Mouse (Mus musculus) neural tube, embryonic 13.5 days (tissue): ENCODE data around the gene Rras2. TPM values are rescaled to one million over a fixed set of nuclear protein-coding genes. Genes with fewer than 3 reads are reported as not detected.

Experiments used
- ATAC-seq: fragments of 200-750 bp; cut with Nextera tagmentation; 2 replicates; pipeline ENCODE4 v1.8.0; 2017; ENCODE audit warnings: low read depth, mild to moderate bottlenecking, moderate TSS enrichment, moderate library complexity
- H3K27ac ChIP-seq: fragments of 300-500 bp; sonication (generic); replicated peaks from 2 replicates; pipeline ENCODE4 v1.5.1; 2015; ENCODE audit warnings: moderate library complexity, mild to moderate bottlenecking, inconsistent platforms
- H3K27me3 ChIP-seq: fragments of 300-500 bp; sonication (generic); 2 replicates; pipeline ENCODE4 v1.6.1; 2015; ENCODE audit warnings: mild to moderate bottlenecking, inconsistent platforms
- H3K36me3 ChIP-seq: fragments of 300-500 bp; sonication (generic); 2 replicates; pipeline ENCODE4 v1.6.1; 2015; ENCODE audit warnings: mild to moderate bottlenecking, inconsistent platforms
- H3K4me1 ChIP-seq: fragments of 300-500 bp; sonication (generic); replicated peaks from 2 replicates; pipeline ENCODE4 v1.6.1; 2015; ENCODE audit warnings: inconsistent platforms
- H3K4me2 ChIP-seq: fragments of 300-500 bp; sonication (generic); 2 replicates; pipeline ENCODE4 v1.6.1; 2015; ENCODE audit warnings: inconsistent platforms, mild to moderate bottlenecking, moderate library complexity
- H3K4me3 ChIP-seq: fragments of 300-500 bp; sonication (generic); 2 replicates; pipeline ENCODE4 v1.5.1; 2015; ENCODE audit warnings: mild to moderate bottlenecking, inconsistent platforms
- H3K9ac ChIP-seq: fragments of 300-500 bp; sonication (generic); 2 replicates; pipeline ENCODE4 v1.6.1; 2015; ENCODE audit warnings: moderate library complexity, mild to moderate bottlenecking, inconsistent platforms
- H3K9me3 ChIP-seq: fragments of 300-500 bp; sonication (generic); 2 replicates; pipeline ENCODE4 v1.6.1; 2016; ENCODE audit warnings: inconsistent platforms
- WGBS: fragments of 180-500 bp; shearing (Covaris S2); methylation state at CpG from one replicate; pipeline ENCODE4 v1.1.7; 2015; 5-methylcytosine and 5-hydroxymethylcytosine counted together
- polyA plus RNA-seq: library from polyadenylated mRNA; unstranded; fragments of >200 nt; fragmentation: Nextera tagmentation; extraction: Ambion mirVana; gene quantifications from 2 replicates; pipeline ENCODE4 v1.2.1, GENCODE M21; 2015

Gene Rras2
- polyA plus RNA-seq, 1 experiment from 2014 or later, result 17.7 TPM

DNA sequence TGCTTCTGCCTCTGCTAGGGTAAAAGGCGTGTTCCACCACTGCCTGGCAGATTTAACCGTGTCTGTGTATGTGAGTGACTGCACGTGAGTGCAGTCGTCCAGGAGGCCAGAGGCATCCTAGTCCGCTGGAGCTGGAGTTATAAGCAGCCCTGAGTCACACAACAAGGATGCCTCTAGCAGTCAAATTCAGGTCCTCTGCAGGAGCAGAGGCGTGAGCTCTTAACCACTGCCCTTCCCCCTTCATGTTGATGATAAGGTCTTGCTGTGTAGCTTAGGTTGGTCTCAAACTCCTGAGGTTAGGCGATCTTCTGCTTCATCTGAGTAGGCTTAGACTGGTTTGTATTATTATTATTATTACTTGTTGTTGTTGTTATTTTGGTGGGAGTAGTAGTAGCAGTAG is 22.4 kb upstream of the Rras2 start:
- Histone ChIP-seq H3K27ac (no peak overlapping the region), H3K9me3 (no peaks in the 10 kb centered on the region), H3K4me3 (no peak overlapping the region), H3K36me3 (no peaks in the 10 kb centered on the region), H3K4me1 (0 out of 2 replicates have a peak, but pooled peaks cover 3% of the 10 kb centered on the region), H3K4me2 (no peak overlapping the region), H3K9ac (no peak overlapping the region), H3K27me3 (no peaks in the 10 kb centered on the region)
- 90% methylated on average over 7 of the region's 7 CpGs for WGBS
- no peak for ATAC-seq

GRCm38 (mm10) chr7:114139400-114139799 is 21.8 kb upstream of the Rras2 start:
- H3K4me1 ChIP-seq, result 0 out of 2 replicates have a peak, but pooled peaks cover 6% of the 10 kb centered on the region
- no peaks in the 10 kb centered on the region for H3K9me3 ChIP-seq
- H3K36me3 ChIP-seq, result no peaks in the 10 kb centered on the region
- H3K27me3 ChIP-seq, result no peaks in the 10 kb centered on the region
- H3K27ac ChIP-seq, result no peak overlapping the region
- no peak overlapping the region for H3K4me3 ChIP-seq
- WGBS, result 89% methylated on average over 3 of the region's 3 CpGs
- ATAC-seq, result no peak
- H3K4me2 ChIP-seq, result no peak overlapping the region
- H3K9ac ChIP-seq, result no peak overlapping the region

GRCm38 (mm10) chr7:114138261-114138660 is 20.7 kb upstream of the Rras2 start:
- WGBS, result 96% methylated on average over 2 of the region's 2 CpGs
- no peak overlapping the region for H3K27ac ChIP-seq
- H3K4me1 ChIP-seq, result 0 out of 2 replicates have a peak, but pooled peaks cover 6% of the 10 kb centered on the region
- no peak for ATAC-seq
- no peaks in the 10 kb centered on the region for H3K9me3 ChIP-seq
- no peak overlapping the region for H3K9ac ChIP-seq
- H3K4me3 ChIP-seq, result no peak overlapping the region
- H3K4me2 ChIP-seq, result no peak overlapping the region
- no peaks in the 10 kb centered on the region for H3K36me3 ChIP-seq
- no peaks in the 10 kb centered on the region for H3K27me3 ChIP-seq

- peaks cover 14% of the 10 kb centered on the region; the same call in 1 of the 2 replicates for H3K4me1 ChIP-seq
- H3K9ac ChIP-seq, result no peak overlapping the region
- no peaks in the 10 kb centered on the region for H3K27me3 ChIP-seq
- no peak overlapping the region for H3K4me2 ChIP-seq
- no peaks in the 10 kb centered on the region for H3K36me3 ChIP-seq
- no peak overlapping the region for H3K4me3 ChIP-seq
- ATAC-seq, result no peak
- 33% methylated on average over 6 of the region's 6 CpGs for WGBS
- no peak overlapping the region for H3K27ac ChIP-seq
- H3K9me3 ChIP-seq, result no peaks in the 10 kb centered on the region
These were observed 17.6 kb upstream of the Rras2 start for GRCm38 (mm10) chr7:114135166-114135565.

- WGBS, result 24% methylated on average over 5 of the region's 5 CpGs
- Histone ChIP-seq H3K9me3 (no peaks in the 10 kb centered on the region), H3K4me1 (peaks cover 14% of the 10 kb centered on the region; the same call in 1 of the 2 replicates), H3K4me2 (no peak overlapping the region), H3K27me3 (no peaks in the 10 kb centered on the region), H3K9ac (no peak overlapping the region), H3K4me3 (no peak overlapping the region), H3K27ac (no peak overlapping the region), H3K36me3 (no peaks in the 10 kb centered on the region)
- no peak for ATAC-seq
These were observed 16.4 kb upstream of the Rras2 start for GRCm38 (mm10) chr7:114133957-114134356.

- H3K27ac ChIP-seq, result no peak overlapping the region
- WGBS, result 12% methylated on average over 8 of the region's 8 CpGs
- no peak for ATAC-seq
- no peaks in the 10 kb centered on the region for H3K36me3 ChIP-seq
- H3K9me3 ChIP-seq, result no peaks in the 10 kb centered on the region
- peak overlapping the region; percentile 12; the same call in 1 of the 2 replicates for H3K9ac ChIP-seq
- H3K4me2 ChIP-seq, result no peak overlapping the region
- no peaks in the 10 kb centered on the region for H3K27me3 ChIP-seq
- peaks cover 14% of the 10 kb centered on the region; the same call in 1 of the 2 replicates for H3K4me1 ChIP-seq
- H3K4me3 ChIP-seq, result no peak overlapping the region
These were observed 14.7 kb upstream of the Rras2 start for GRCm38 (mm10) chr7:114132316-114132715.

DNA sequence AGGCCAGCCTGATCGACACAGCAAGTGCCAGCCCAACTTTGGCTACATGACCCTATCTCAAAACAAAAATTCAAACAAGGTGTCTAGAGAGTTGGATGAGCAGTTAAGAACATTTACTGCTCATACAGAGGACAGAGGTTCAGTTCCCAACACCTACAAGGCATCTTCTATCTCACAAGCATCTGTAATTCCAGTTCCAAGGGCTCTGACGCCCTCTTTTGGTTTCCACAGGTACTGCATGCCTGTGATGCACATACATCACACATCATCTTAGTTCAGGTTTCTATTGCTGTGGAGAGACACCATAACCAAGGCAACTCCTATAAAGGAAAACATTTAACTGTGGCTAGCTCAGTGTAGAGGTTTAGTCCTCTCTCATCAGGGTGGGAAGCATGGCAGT is 11.7 kb upstream of the Rras2 start:
- Histone ChIP-seq H3K27ac (no peak overlapping the region), H3K9ac (no peak overlapping the region), H3K27me3 (no peaks in the 10 kb centered on the region), H3K36me3 (no peaks in the 10 kb centered on the region), H3K4me2 (no peak overlapping the region), H3K9me3 (no peaks in the 10 kb centered on the region), H3K4me3 (no peak overlapping the region), H3K4me1 (peaks cover 8% of the 10 kb centered on the region; the same call in 1 of the 2 replicates)
- ATAC-seq, result no peak
- 68% methylated on average over 2 of the region's 2 CpGs for WGBS

DNA sequence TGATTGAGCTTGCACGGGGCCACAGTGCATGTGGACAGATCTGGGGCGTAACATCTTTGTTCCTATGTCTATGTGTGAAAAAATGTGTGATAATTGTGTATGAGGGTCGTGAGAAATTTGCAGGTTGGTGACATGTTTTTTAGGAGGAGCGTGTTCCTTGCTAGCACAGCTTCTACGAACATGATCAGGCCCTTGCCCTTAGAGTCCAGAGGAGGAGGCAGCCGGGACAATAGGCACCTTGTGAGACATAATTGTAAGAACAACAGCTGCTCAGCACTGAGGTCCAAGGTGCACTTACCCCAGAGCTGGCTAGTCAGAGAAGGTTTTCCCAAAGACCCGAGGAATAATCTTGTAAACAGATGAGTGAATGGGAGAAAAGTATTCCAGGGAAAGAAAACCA is 599 bp upstream of the Rras2 start:
- 39% methylated on average over 7 of the region's 7 CpGs for WGBS
- Histone ChIP-seq H3K4me2 (peak overlapping the region; percentile 82), H3K27me3 (peaks cover 18% of the 10 kb centered on the region; the same call in 1 of the 2 replicates), H3K4me3 (peak overlapping the region; percentile 76), H3K4me1 (peaks cover 27% of the 10 kb centered on the region), H3K9me3 (no peaks in the 10 kb centered on the region), H3K9ac (peak overlapping the region; percentile 88; the same call in 1 of the 2 replicates), H3K36me3 (no peaks in the 10 kb centered on the region), H3K27ac (no peak overlapping the region)
- no peak for ATAC-seq

DNA sequence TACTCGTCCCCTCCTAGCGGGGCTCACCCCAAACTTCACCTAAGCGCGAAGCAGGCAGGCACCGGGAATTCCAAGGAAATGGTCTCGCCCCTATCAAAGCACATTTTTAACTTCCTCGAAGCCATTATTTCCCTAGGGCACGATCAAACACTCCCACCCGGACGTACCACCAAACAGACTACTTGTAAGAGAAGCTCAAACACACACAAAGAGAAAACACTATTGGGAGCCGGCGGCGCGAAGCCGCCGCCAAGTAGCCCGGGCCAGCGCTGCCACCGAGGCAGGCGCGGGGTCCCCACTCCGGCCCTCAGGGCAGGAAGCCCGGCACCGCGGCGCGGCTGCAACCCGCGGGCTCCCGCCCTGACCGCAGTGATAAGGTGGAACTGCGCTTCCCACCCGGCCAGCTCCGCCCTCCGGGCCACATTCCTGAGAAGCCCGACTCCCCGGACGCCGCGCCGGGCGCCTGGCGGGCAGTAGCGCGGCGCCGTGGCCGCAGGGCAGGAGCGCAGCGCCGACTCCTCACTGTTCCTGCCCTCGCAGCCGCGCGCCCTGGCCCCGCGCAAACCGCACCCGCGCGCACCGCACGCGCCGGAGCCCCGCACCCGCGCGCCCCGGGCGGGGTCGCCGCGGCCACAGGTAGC is 750 bp downstream of the Rras2 start:
- Histone ChIP-seq H3K4me1 (peaks cover 27% of the 10 kb centered on the region), H3K36me3 (no peaks in the 10 kb centered on the region), H3K9me3 (no peaks in the 10 kb centered on the region), H3K9ac (peak overlapping the region; percentile 88), H3K4me2 (peak overlapping the region; percentile 82), H3K27ac (peak overlapping the region; percentile 91), H3K27me3 (peaks cover 18% of the 10 kb centered on the region; the same call in 1 of the 2 replicates), H3K4me3 (peak overlapping the region; percentile 76)
- ATAC-seq, result peak; percentile 80
- 0% methylated on average over 65 of the region's 74 CpGs for WGBS

DNA sequence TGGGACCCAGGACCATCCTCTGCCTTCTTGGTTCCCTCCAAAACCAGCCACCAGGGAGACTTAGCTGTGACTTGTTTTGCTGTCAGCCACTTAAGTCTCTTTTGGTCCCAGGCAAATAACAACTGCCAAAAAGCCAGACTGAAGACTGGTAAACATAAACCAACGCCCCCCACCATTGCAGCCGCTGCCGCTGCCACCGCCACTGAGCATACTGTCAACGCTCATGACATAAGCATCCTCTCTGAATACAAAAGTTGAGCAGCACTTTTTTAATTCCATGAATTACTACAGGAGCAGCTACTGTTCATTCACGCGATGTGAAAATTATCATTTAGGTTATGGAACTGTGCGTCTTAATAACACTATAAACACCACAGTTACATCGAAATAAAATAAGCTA is 1.6 kb downstream of the Rras2 start:
- WGBS, result 22% methylated on average over 9 of the region's 9 CpGs
- ATAC-seq, result no peak
- H3K9ac ChIP-seq, result no peak overlapping the region
- peak overlapping the region; percentile 82 for H3K4me2 ChIP-seq
- H3K36me3 ChIP-seq, result no peaks in the 10 kb centered on the region
- H3K9me3 ChIP-seq, result no peaks in the 10 kb centered on the region
- no peak overlapping the region for H3K27ac ChIP-seq
- H3K27me3 ChIP-seq, result peaks cover 18% of the 10 kb centered on the region; the same call in 1 of the 2 replicates
- H3K4me3 ChIP-seq, result peak overlapping the region; percentile 76
- H3K4me1 ChIP-seq, result peaks cover 27% of the 10 kb centered on the region

DNA sequence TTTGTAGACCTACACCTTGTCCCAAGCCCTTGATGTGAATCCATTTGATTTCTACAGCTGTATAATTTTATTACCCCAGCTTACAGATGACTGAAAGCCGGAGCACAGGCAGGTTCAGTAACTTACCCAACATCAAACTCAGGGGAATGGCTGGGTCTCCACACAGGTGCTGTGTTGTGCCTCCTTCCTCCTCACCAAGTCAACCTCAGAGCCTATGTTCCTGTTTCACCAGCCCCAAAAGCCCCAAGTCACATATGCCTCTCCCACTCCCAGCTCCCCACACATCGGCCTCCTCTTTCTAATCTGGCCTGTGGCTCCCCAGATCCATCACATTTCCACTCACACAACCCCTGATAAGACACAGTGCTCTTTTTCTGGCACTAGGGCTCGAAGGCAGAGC is 2.6 kb downstream of the Rras2 start:
- H3K4me2 ChIP-seq, result no peak overlapping the region
- no peak overlapping the region for H3K27ac ChIP-seq
- WGBS, result 78% methylated on average over 3 of the region's 3 CpGs

GRCm38 (mm10) chr7:114114284-114114683 is 3.3 kb downstream of the Rras2 start:
- no peak overlapping the region for H3K4me3 ChIP-seq
- H3K27ac ChIP-seq, result no peak overlapping the region
- H3K27me3 ChIP-seq, result peaks cover 18% of the 10 kb centered on the region; the same call in 1 of the 2 replicates
- no peaks in the 10 kb centered on the region for H3K36me3 ChIP-seq
- H3K9me3 ChIP-seq, result no peaks in the 10 kb centered on the region
- ATAC-seq, result no peak
- no peak overlapping the region for H3K9ac ChIP-seq
- H3K4me2 ChIP-seq, result no peak overlapping the region
- 94% methylated on average over 2 of the region's 2 CpGs for WGBS
- H3K4me1 ChIP-seq, result peaks cover 27% of the 10 kb centered on the region

More for the DNA sequence above, 2.6 kb downstream of the Rras2 start:
- no peak overlapping the region for H3K4me3 ChIP-seq
- H3K4me1 ChIP-seq, result peaks cover 27% of the 10 kb centered on the region
- ATAC-seq, result no peak
- no peaks in the 10 kb centered on the region for H3K36me3 ChIP-seq
- H3K27me3 ChIP-seq, result peaks cover 18% of the 10 kb centered on the region; the same call in 1 of the 2 replicates
- H3K9me3 ChIP-seq, result no peaks in the 10 kb centered on the region
- no peak overlapping the region for H3K9ac ChIP-seq

DNA sequence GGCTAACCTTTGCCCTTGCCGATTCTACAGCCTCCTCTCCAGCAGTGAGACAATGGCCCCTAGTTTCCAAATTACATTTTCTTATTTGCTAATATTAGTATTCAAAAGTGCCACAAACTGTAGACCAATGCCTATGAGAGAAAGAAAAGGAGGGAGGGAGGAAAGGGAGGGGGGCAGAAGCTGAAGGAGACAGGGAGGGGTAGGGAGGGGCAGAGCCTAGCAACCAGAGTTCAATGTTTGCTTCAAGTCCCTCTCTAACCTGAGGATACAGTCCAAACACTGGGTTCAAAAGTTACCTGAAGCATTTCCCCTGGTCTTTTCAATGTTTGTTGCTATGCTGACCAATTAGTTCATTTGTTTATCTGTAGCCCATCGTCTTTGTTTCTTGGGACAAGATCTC is 7.1 kb downstream of the Rras2 start:
- Histone ChIP-seq H3K4me2 (no peak overlapping the region), H3K36me3 (no peaks in the 10 kb centered on the region), H3K27me3 (peaks cover 10% of the 10 kb centered on the region; the same call in 1 of the 2 replicates), H3K4me1 (peaks cover 6% of the 10 kb centered on the region), H3K9ac (no peak overlapping the region), H3K9me3 (no peaks in the 10 kb centered on the region), H3K27ac (no peak overlapping the region), H3K4me3 (no peak overlapping the region)
- no peak for ATAC-seq
- 89% methylated on average over 2 of the region's 2 CpGs for WGBS
